Mouse (Mus musculus): ENCODE results near the gene Tiam2. TPM values are rescaled to one million over a fixed set of nuclear protein-coding genes. Genes with fewer than 3 reads are reported as not detected.

The Tiam2 gene
- total and polyA plus RNA-seq, 3 experiments: 5.9 to 9.5 (median 9.4) TPM

GRCm38 (mm10) chr17:3313711-3314624 lies 12.4 kb upstream of the Tiam2 start:
- TF ChIP-seq MAZ (IDR thresholded peaks at IDR 0.05; ENCODE audit: low read depth, low read length) (0 out of 2 replicates have a peak, but pooled peaks have one; percentile 46), MAFK (IDR thresholded peaks at IDR 0.05; ENCODE audit: insufficient replicate concordance, low read length) (no peak), NRF1 (IDR thresholded peaks at IDR 0.05; ENCODE audit: low read depth, low read length) (peak; percentile 80), EP300 (IDR thresholded peaks at IDR 0.05; ENCODE audit: low read length) (no peak), PAX5 (IDR thresholded peaks at IDR 0.05; ENCODE audit: low read length) (no peak), ELF1 (IDR thresholded peaks at IDR 0.05; ENCODE audit: low read depth, low read length) (no peak), MXI1 (IDR thresholded peaks at IDR 0.05; ENCODE audit: low read depth, low read length) (no peak; the same call in 1 of the 2 replicates), TBP (conservative IDR thresholded peaks at IDR 0.05; ENCODE audit: low read depth, low read length) (no peak), ZC3H11A (IDR thresholded peaks at IDR 0.05; ENCODE audit: low read depth, low read length) (no peak), POLR2A (IDR thresholded peaks at IDR 0.05; ENCODE audit: low read depth, low read length) (peak; percentile 53; the same call in 1 of the 2 replicates), JUN (IDR thresholded peaks at IDR 0.05; ENCODE audit: insufficient read depth, low read depth, low read length) (no peak), BHLHE40 (IDR thresholded peaks at IDR 0.05; ENCODE audit: low read depth, low read length) (peak; percentile 50), KAT2A (IDR thresholded peaks at IDR 0.05; ENCODE audit: insufficient replicate concordance, low read length) (no peak), ZNF384 (IDR thresholded peaks at IDR 0.05; ENCODE audit: low read depth, low read length) (peak; percentile 90), E2F4 (IDR thresholded peaks at IDR 0.05; ENCODE audit: insufficient replicate concordance, low read depth, low read length) (no peak), CHD2 (IDR thresholded peaks at IDR 0.05; ENCODE audit: low read length) (peak; percentile 95), IRF4 (IDR thresholded peaks at IDR 0.05; ENCODE audit: low read depth, low read length) (no peak), HCFC1 (IDR thresholded peaks at IDR 0.05; ENCODE audit: low read depth, low read length) (no peak), RCOR1 (conservative IDR thresholded peaks at IDR 0.05; ENCODE audit: low read depth, low read length) (no peak), ETS1 (conservative IDR thresholded peaks at IDR 0.05; ENCODE audit: low read depth, low read length) (no peak), POLR2AphosphoS2 (IDR thresholded peaks at IDR 0.05; ENCODE audit: low read depth, low read length) (no peak)
- H3K79me2 ChIP-seq (replicated peaks; ENCODE audit: control insufficient read depth, extremely low read depth, insufficient read depth, poor library complexity, severe bottlenecking): no peaks in the 10 kb centered on the region
- peak overlapping the region in 2 of 3 experiments; percentile 35 to 49 for H3K4me3 ChIP-seq (replicated peaks in 1 of 3; ENCODE audit: low read depth in 2 of 3, low read length in 2 of 3, poor library complexity in 1 of 3)
- dilution Hi-C loops (cut with MboI; ENCODE audit: extremely low pct_ligation_motif_present, extremely low pct_unique_long_range_greater_than_20kb, low sequenced_read_pairs): no loop called here
- H3K27me3 ChIP-seq (replicated peaks): no peaks in the 10 kb centered on the region
- H3K4me2 ChIP-seq (ENCODE audit: insufficient read depth, low read depth, poor library complexity, severe bottlenecking): peak overlapping the region; percentile 48
- H3K4me1 ChIP-seq (ENCODE audit: control insufficient read depth in 1 of 2, insufficient read depth in 2 of 2): peaks cover 0 to 8% of the 10 kb centered on the region in 2 experiments; a peak in 1 of 4 replicates
- peak overlapping the region; percentile 54 for H3K9ac ChIP-seq (ENCODE audit: insufficient read depth, low read depth)
- no peaks in the 10 kb centered on the region for H3K9me3 ChIP-seq (replicated peaks; ENCODE audit: low read length)
- DNase-seq (ENCODE audit: extremely low read depth): peak; percentile 72
- in situ Hi-C loops (cut with MboI; ENCODE audit: low pct_ligation_motif_present, low pct_unique_long_range_greater_than_20kb, low sequenced_read_pairs): no loop called here
- H3K36me3 ChIP-seq (replicated peaks in 1 of 2; ENCODE audit: control insufficient read depth in 1 of 2, insufficient read depth in 1 of 2, low read length in 1 of 2): no peaks in the 10 kb centered on the region
- H3K27ac ChIP-seq (ENCODE audit: insufficient read depth, low read depth): no peak overlapping the region
